Mouse (Mus musculus) stomach, postnatal 0 days (tissue): ENCODE data around the gene Cnbp. TPM values are rescaled to one million over a fixed set of nuclear protein-coding genes. Genes with fewer than 3 reads are reported as not detected.
A peak's percentile ranks its signal among the peaks of the same experiment; 100 is the strongest.

Source experiments
- ATAC-seq: fragments of 200-750 bp; cut with Nextera tagmentation; 2 replicates; pipeline ENCODE4 v1.8.0; 2017; ENCODE audit not compliant: low FRiP score, low TSS enrichment
- DNase-seq: peaks from one replicate; pipeline ENCODE4 v3.0.0-alpha.2; 2016; ENCODE audit warnings: low spot score
- H3K27ac ChIP-seq: fragments of 300-500 bp; sonication (generic); replicated peaks from 2 replicates; pipeline ENCODE4 v1.5.1; 2014; ENCODE audit warnings: mild to moderate bottlenecking, control low read depth
- H3K27me3 ChIP-seq: fragments of 300-500 bp; sonication (generic); 2 replicates; pipeline ENCODE4 v1.6.1; 2014; ENCODE audit warnings: low read length; ENCODE audit not compliant: control insufficient read depth, insufficient read depth
- H3K36me3 ChIP-seq: fragments of 300-500 bp; sonication (generic); 2 replicates; pipeline ENCODE4 v1.6.1; 2014; ENCODE audit warnings: low read length, mixed read lengths; ENCODE audit not compliant: control insufficient read depth, insufficient read depth
- H3K4me1 ChIP-seq: fragments of 300-500 bp; sonication (generic); replicated peaks from 2 replicates; pipeline ENCODE4 v1.6.1; 2014; ENCODE audit warnings: antibody characterized with exemption; ENCODE audit not compliant: control insufficient read depth, insufficient read depth
- H3K4me2 ChIP-seq: fragments of 300-500 bp; sonication (generic); replicated peaks from 2 replicates; pipeline ENCODE4 v1.6.1; 2014; ENCODE audit warnings: low read depth, mild to moderate bottlenecking, control low read depth, moderate library complexity
- H3K4me3 ChIP-seq: fragments of 300-500 bp; sonication (generic); 2 replicates; pipeline ENCODE4 v1.5.1; 2014; ENCODE audit warnings: low read depth, low read length, control low read depth
- H3K9ac ChIP-seq: fragments of 300-500 bp; sonication (generic); 2 replicates; pipeline ENCODE4 v1.6.1; 2014; ENCODE audit warnings: mild to moderate bottlenecking, low read length, control low read depth, mixed read lengths
- H3K9me3 ChIP-seq: fragments of 300-500 bp; sonication (generic); 2 replicates; pipeline ENCODE4 v1.6.1; 2016; ENCODE audit warnings: low read length; ENCODE audit not compliant: control insufficient read depth
- CTCF ChIP-seq: IDR thresholded peaks from 2 replicates; pipeline ENCODE4 v1.5.1; 2016; ENCODE audit warnings: antibody characterized with exemption, low read depth, mild to moderate bottlenecking, moderate library complexity
- EP300 ChIP-seq: optimal IDR thresholded peaks from 2 replicates; pipeline ENCODE3; 2016; ENCODE audit warnings: antibody characterized with exemption
- WGBS: fragments of 180-500 bp; shearing (Covaris S2); extraction: QIAGEN DNeasy Blood & Tissue Kit; methylation state at CpG from one replicate; pipeline ENCODE4 v1.1.7; 2014; 5-methylcytosine and 5-hydroxymethylcytosine counted together
- polyA plus RNA-seq: library from polyadenylated mRNA; unstranded; fragments of >200 nt; fragmentation: Nextera tagmentation; extraction: Ambion mirVana; gene quantifications from 2 replicates; pipeline ENCODE4 v1.2.1, GENCODE M21; 2015

The Cnbp gene
- polyA plus RNA-seq, 1 experiment from 2014 or later, result 754 TPM

- peak; percentile 72 for DNase-seq
- Histone ChIP-seq H3K4me3 (peak overlapping the region; percentile 86), H3K9me3 (no peaks in the 10 kb centered on the region), H3K4me1 (no peaks in the 10 kb centered on the region), H3K9ac (peak overlapping the region; percentile 87), H3K27ac (peak overlapping the region; percentile 95), H3K36me3 (no peaks in the 10 kb centered on the region), H3K27me3 (no peaks in the 10 kb centered on the region), H3K4me2 (peak overlapping the region; percentile 88)
- ATAC-seq, result peak; percentile 45
- TF ChIP-seq EP300 (no peak), CTCF (no peak)
- WGBS, result under 1% methylated on average over 77 of the region's 77 CpGs
Observed at GRCm38 (mm10) chr6:87810713-87811669, 39.9 kb downstream of the Cnbp start.

- ATAC-seq (no peak), DNase-seq (no peak)
- TF ChIP-seq CTCF (no peak), EP300 (no peak)
- Histone ChIP-seq H3K36me3 (no peaks in the 10 kb centered on the region), H3K9me3 (no peaks in the 10 kb centered on the region), H3K27me3 (no peaks in the 10 kb centered on the region), H3K4me1 (no peaks in the 10 kb centered on the region), H3K4me3 (peak overlapping the region; percentile 86), H3K4me2 (peak overlapping the region; percentile 88), H3K27ac (no peak overlapping the region), H3K9ac (peak overlapping the region; percentile 87)
- WGBS, result 36% methylated on average over 6 of the region's 6 CpGs
Observed at GRCm38 (mm10) chr6:87810311-87810710, 40.6 kb downstream of the Cnbp start.

- H3K4me3 ChIP-seq, result peak overlapping the region; percentile 86; the same call in 1 of the 2 replicates
- no peaks in the 10 kb centered on the region for H3K36me3 ChIP-seq
- peak; percentile 48 for DNase-seq
- peak overlapping the region; percentile 36; the same call in 1 of the 2 replicates for H3K27ac ChIP-seq
- TF ChIP-seq CTCF, result no peak
- TF ChIP-seq EP300, result no peak
- no peaks in the 10 kb centered on the region for H3K27me3 ChIP-seq
- H3K4me2 ChIP-seq, result peak overlapping the region; percentile 88; the same call in 1 of the 2 replicates
- 74% methylated on average over 6 of the region's 6 CpGs for WGBS
- H3K4me1 ChIP-seq, result no peaks in the 10 kb centered on the region
- H3K9ac ChIP-seq, result no peak overlapping the region
- peak; percentile 27; the same call in 1 of the 2 replicates for ATAC-seq
- H3K9me3 ChIP-seq, result no peaks in the 10 kb centered on the region
Observed at GRCm38 (mm10) chr6:87809651-87810161, 41.2 kb downstream of the Cnbp start.

GRCm38 (mm10) chr6:87809144-87809543 is 41.8 kb downstream of the Cnbp start:
- no peaks in the 10 kb centered on the region for H3K4me1 ChIP-seq
- ATAC-seq (no peak), DNase-seq (no peak)
- 83% methylated on average over 2 of the region's 2 CpGs for WGBS
- H3K9ac ChIP-seq, result no peak overlapping the region
- TF ChIP-seq EP300 (no peak), CTCF (no peak)
- H3K27ac ChIP-seq, result no peak overlapping the region
- no peak overlapping the region for H3K4me3 ChIP-seq
- no peaks in the 10 kb centered on the region for H3K27me3 ChIP-seq
- peak overlapping the region; percentile 88; the same call in 1 of the 2 replicates for H3K4me2 ChIP-seq
- no peaks in the 10 kb centered on the region for H3K9me3 ChIP-seq
- no peaks in the 10 kb centered on the region for H3K36me3 ChIP-seq

GRCm38 (mm10) chr6:87808521-87808920 is 42.4 kb downstream of the Cnbp start:
- Histone ChIP-seq H3K4me3 (no peak overlapping the region), H3K9me3 (no peaks in the 10 kb centered on the region), H3K4me1 (no peaks in the 10 kb centered on the region), H3K4me2 (no peak overlapping the region), H3K9ac (no peak overlapping the region), H3K36me3 (no peaks in the 10 kb centered on the region), H3K27ac (no peak overlapping the region), H3K27me3 (no peaks in the 10 kb centered on the region)
- ATAC-seq, result no peak
- TF ChIP-seq EP300, result no peak
- no peak for TF ChIP-seq CTCF
- 59% methylated on average over 3 of the region's 3 CpGs for WGBS
- DNase-seq, result no peak
